Mouse (Mus musculus): ENCODE results near the gene Itpkb. TPM values are rescaled to one million over a fixed set of nuclear protein-coding genes. Genes with fewer than 3 reads are reported as not detected.

Itpkb gene
- polyA plus RNA-seq, 1 experiment: 0.03 TPM

DNA sequence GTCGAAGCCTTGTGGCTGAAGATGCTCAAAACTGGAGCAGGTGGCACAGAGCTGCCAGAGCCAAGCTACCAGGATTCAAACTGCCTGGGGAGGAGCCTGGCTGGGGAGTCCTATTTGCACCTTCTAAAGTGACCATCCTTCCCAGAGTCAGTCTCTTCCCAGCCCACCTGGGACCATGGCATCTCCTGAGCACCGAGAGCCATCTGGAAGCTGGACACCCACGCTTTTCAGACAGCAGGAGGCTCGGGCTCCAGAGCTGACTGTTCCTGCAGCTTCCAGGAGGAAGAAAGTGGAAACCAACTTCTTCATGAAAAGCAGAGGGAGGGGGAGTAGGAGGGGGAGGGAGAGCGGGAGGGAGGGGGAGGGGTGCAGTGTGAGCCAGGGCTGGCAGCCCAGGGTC is 135.3 kb downstream of the Itpkb start:
- no peaks in the 10 kb centered on the region for H3K27me3 ChIP-seq (ENCODE audit: control insufficient read depth)
- no peak overlapping the region for H3K4me3 ChIP-seq (replicated peaks)
- no peak for TF ChIP-seq TAL1 (IDR thresholded peaks at IDR 0.05; ENCODE audit: low read length)
- no peak for TF ChIP-seq GATA1 (IDR thresholded peaks at IDR 0.05; ENCODE audit: low read length)
- H3K4me1 ChIP-seq (ENCODE audit: control insufficient read depth): no peaks in the 10 kb centered on the region
- no peaks in the 10 kb centered on the region for H3K9me3 ChIP-seq (ENCODE audit: control insufficient read depth, low read length)
- H3K36me3 ChIP-seq (ENCODE audit: control insufficient read depth): no peaks in the 10 kb centered on the region

DNA sequence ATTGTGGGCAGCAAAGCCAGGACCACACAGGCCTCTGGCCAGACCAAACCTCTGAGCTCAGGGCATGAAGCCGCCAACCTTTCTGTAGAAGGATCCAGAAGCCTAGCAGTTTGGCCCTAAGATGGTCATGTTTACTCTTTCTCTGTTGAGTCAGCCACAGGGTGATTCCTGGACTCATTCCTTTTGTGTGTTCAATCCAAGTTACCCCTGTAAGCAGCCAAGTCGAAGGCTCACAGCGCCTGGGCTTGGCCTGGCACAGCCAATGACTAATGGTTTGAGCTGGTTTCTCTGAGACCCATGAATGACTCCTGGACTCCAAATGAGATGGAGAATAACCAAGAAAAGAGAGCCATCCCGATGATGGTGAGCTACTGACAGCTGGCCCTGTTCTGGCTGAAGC is 137.7 kb downstream of the Itpkb start:
- no peaks in the 10 kb centered on the region for H3K9me3 ChIP-seq (ENCODE audit: control insufficient read depth, low read length)

GRCm38 (mm10) chr1:180473566-180473965 is 143.3 kb downstream of the Itpkb start:
- Histone ChIP-seq H3K4me1 (ENCODE audit: control insufficient read depth) (no peaks in the 10 kb centered on the region), H3K36me3 (ENCODE audit: control insufficient read depth) (no peaks in the 10 kb centered on the region), H3K27me3 (ENCODE audit: control insufficient read depth) (no peaks in the 10 kb centered on the region), H3K4me3 (replicated peaks) (no peak overlapping the region), H3K9me3 (ENCODE audit: control insufficient read depth, low read length) (no peaks in the 10 kb centered on the region)
- TF ChIP-seq GATA1 (IDR thresholded peaks at IDR 0.05; ENCODE audit: low read length): no peak
- TF ChIP-seq TAL1 (IDR thresholded peaks at IDR 0.05; ENCODE audit: low read length): no peak

More for the DNA sequence above, 137.7 kb downstream of the Itpkb start:
- no peaks in the 10 kb centered on the region for H3K36me3 ChIP-seq (ENCODE audit: control insufficient read depth)
- H3K27me3 ChIP-seq (ENCODE audit: control insufficient read depth): no peaks in the 10 kb centered on the region
- no peaks in the 10 kb centered on the region for H3K4me1 ChIP-seq (ENCODE audit: control insufficient read depth)
- TF ChIP-seq GATA1 (IDR thresholded peaks at IDR 0.05; ENCODE audit: low read length) (no peak), TAL1 (IDR thresholded peaks at IDR 0.05; ENCODE audit: low read length) (no peak)
- no peak overlapping the region for H3K4me3 ChIP-seq (replicated peaks)

Other genes starting within 250 kb of the Itpkb start
- 0.41 TPM in 2 replicates for gene Coq8a, start 130.9 kb upstream of the Itpkb start, polyA plus RNA-seq (2012)
- gene Psen2, start 67.0 kb upstream of the Itpkb start, polyA plus RNA-seq (2012): 0.46 and 0.60 TPM in 2 replicates
- not detected in 2 replicates for gene Stum, start 153.0 kb downstream of the Itpkb start, polyA plus RNA-seq (2012)
- gene Parp1, start 238.4 kb downstream of the Itpkb start, polyA plus RNA-seq (2012): 3.5 and 4.1 TPM in 2 replicates